Mouse (Mus musculus): ENCODE results near the gene Psmd13. TPM values are rescaled to one million over a fixed set of nuclear protein-coding genes. Genes with fewer than 3 reads are reported as not detected.

Psmd13 gene
- polyA plus RNA-seq, 1 experiment from 2014 or later = 260 TPM

DNA sequence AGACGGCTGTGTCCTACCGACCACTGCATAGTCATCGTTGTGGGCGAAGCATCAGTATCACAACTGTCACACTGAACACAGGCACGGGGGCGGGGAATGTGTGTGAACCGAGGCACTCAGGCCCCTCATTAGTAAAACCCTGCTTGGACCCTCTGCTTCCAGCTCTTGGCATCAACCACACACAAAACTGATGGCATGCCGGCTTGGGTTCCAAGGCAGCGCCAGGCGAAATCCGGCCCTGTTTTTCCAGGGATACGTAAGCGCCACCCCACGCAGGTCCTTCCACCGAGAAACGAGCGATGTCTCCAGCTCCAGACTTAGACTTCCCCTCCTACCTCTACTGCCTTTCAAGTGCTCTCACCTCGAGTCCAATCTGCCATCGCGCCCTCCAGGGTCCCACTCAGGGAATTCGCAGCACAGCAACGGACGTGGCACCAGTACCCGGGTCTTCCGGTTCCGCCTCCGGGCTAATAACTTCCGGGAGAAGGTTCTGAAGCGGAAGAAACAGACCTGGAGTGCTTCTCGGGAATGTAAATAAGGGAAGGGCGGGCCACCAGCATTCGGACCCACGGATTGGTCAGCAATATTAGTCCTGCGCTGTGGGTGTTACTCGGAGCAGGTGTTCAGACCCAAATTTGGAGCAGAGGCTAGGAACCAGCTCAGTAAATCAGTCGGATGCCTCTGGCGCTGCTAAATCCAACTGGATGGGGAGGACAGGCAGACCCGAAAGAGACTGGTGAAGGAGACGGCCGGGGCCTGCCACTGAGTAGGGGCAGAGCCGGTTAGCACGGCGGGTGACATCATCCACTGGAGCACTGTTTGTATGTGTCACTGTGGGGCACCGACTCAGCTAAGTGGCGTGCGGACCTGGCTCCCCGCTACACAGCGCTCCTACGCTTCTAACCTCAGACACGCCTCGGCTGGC is 25.6 kb upstream of the Psmd13 start, which contains the start of gene Gm45785:
TSS of gene Gm45785 (minus strand) at position 472 of the 925 bp plus-strand sequence.
- H3K4me3 ChIP-seq (ENCODE audit: low read length) = peak within 1 kb of the TSS; percentile 89
- peaks cover 30% of the 10 kb centered on the region for H3K36me3 ChIP-seq (ENCODE audit: control insufficient read depth, insufficient read depth, low read length)
- H3K4me2 ChIP-seq (ENCODE audit: low read length) = peak within 1 kb of the TSS; percentile 97
- no peaks in the 10 kb centered on the region for H3K27me3 ChIP-seq (replicated peaks; ENCODE audit: control insufficient read depth, insufficient read depth, low read length)
- 2% methylated on average over 51 of the region's 51 CpGs for WGBS
- H3K9me3 ChIP-seq (ENCODE audit: control insufficient read depth, low read length) = no peaks in the 10 kb centered on the region
- peak within 1 kb of the TSS; percentile 95 for H3K27ac ChIP-seq (ENCODE audit: low read depth, low read length)
- peak within 1 kb of the TSS; percentile 91 for H3K9ac ChIP-seq (ENCODE audit: low read depth, low read length)
- peaks cover 29% of the 10 kb centered on the region for H3K4me1 ChIP-seq (ENCODE audit: control insufficient read depth, insufficient read depth, low read depth, low read length)
- peak; percentile 83 for ATAC-seq

GRCm38 (mm10) chr7:140856785-140857549 is 24.8 kb upstream of the Psmd13 start, which contains the start of gene Ric8a:
Ric8a (plus strand) TSS chr7:140856957.
- Histone ChIP-seq H3K27me3 (replicated peaks; ENCODE audit: control insufficient read depth, insufficient read depth, low read length) (no peaks in the 10 kb centered on the region), H3K4me3 (ENCODE audit: low read length) (peak within 1 kb of the TSS; percentile 89), H3K4me1 (ENCODE audit: control insufficient read depth, insufficient read depth, low read depth, low read length) (peaks cover 29% of the 10 kb centered on the region), H3K4me2 (ENCODE audit: low read length) (peak within 1 kb of the TSS; percentile 97), H3K9ac (ENCODE audit: low read depth, low read length) (peak within 1 kb of the TSS; percentile 91), H3K36me3 (ENCODE audit: control insufficient read depth, insufficient read depth, low read length) (peaks cover 33% of the 10 kb centered on the region), H3K9me3 (ENCODE audit: control insufficient read depth, low read length) (no peaks in the 10 kb centered on the region), H3K27ac (ENCODE audit: low read depth, low read length) (peak within 1 kb of the TSS; percentile 95)
- WGBS = under 1% methylated on average over 50 of the region's 50 CpGs
- ATAC-seq = peak; percentile 84

GRCm38 (mm10) chr7:140857550-140858505 is 23.9 kb upstream of the Psmd13 start, which contains the start of gene Bet1l:
Bet1l (minus strand) TSS chr7:140857577.
- no peaks in the 10 kb centered on the region for H3K9me3 ChIP-seq (ENCODE audit: control insufficient read depth, low read length)
- peak within 1 kb of the TSS; percentile 89 for H3K4me3 ChIP-seq (ENCODE audit: low read length)
- no peaks in the 10 kb centered on the region for H3K27me3 ChIP-seq (replicated peaks; ENCODE audit: control insufficient read depth, insufficient read depth, low read length)
- peaks cover 35% of the 10 kb centered on the region for H3K36me3 ChIP-seq (ENCODE audit: control insufficient read depth, insufficient read depth, low read length)
- peak within 1 kb of the TSS; percentile 91 for H3K9ac ChIP-seq (ENCODE audit: low read depth, low read length)
- H3K4me1 ChIP-seq (ENCODE audit: control insufficient read depth, insufficient read depth, low read depth, low read length) = peaks cover 29% of the 10 kb centered on the region
- H3K4me2 ChIP-seq (ENCODE audit: low read length) = peak within 1 kb of the TSS; percentile 97
- peak within 1 kb of the TSS; percentile 95 for H3K27ac ChIP-seq (ENCODE audit: low read depth, low read length)
- 34% methylated on average over 40 of the region's 40 CpGs for WGBS
- ATAC-seq = peak; percentile 58

- 99% methylated on average over 8 of the region's 8 CpGs for WGBS
- H3K27me3 ChIP-seq (replicated peaks; ENCODE audit: control insufficient read depth, insufficient read depth, low read length) = no peaks in the 10 kb centered on the region
- ATAC-seq = no peak
- H3K9ac ChIP-seq (ENCODE audit: low read depth, low read length) = peak overlapping the region; percentile 91; the same call in 1 of the 2 replicates
- peaks cover 29% of the 10 kb centered on the region for H3K4me1 ChIP-seq (ENCODE audit: control insufficient read depth, insufficient read depth, low read depth, low read length)
- H3K4me3 ChIP-seq (ENCODE audit: low read length) = no peak overlapping the region; the same call in 1 of the 2 replicates
- peak overlapping the region; percentile 97 for H3K4me2 ChIP-seq (ENCODE audit: low read length)
- peaks cover 33% of the 10 kb centered on the region for H3K36me3 ChIP-seq (ENCODE audit: control insufficient read depth, insufficient read depth, low read length)
- H3K9me3 ChIP-seq (ENCODE audit: control insufficient read depth, low read length) = no peaks in the 10 kb centered on the region
- H3K27ac ChIP-seq (ENCODE audit: low read depth, low read length) = no peak overlapping the region
Measured at GRCm38 (mm10) chr7:140858746-140859145, 23.0 kb upstream of the Psmd13 start.

- no peak overlapping the region for H3K9ac ChIP-seq (ENCODE audit: low read depth, low read length)
- no peaks in the 10 kb centered on the region for H3K9me3 ChIP-seq (ENCODE audit: control insufficient read depth, low read length)
- H3K27ac ChIP-seq (ENCODE audit: low read depth, low read length) = no peak overlapping the region
- no peak overlapping the region for H3K4me3 ChIP-seq (ENCODE audit: low read length)
- peaks cover 27% of the 10 kb centered on the region for H3K4me1 ChIP-seq (ENCODE audit: control insufficient read depth, insufficient read depth, low read depth, low read length)
- no peak for ATAC-seq
- H3K4me2 ChIP-seq (ENCODE audit: low read length) = no peak overlapping the region
- peaks cover 39% of the 10 kb centered on the region for H3K36me3 ChIP-seq (ENCODE audit: control insufficient read depth, insufficient read depth, low read length)
- 71% methylated on average over 6 of the region's 6 CpGs for WGBS
- no peaks in the 10 kb centered on the region for H3K27me3 ChIP-seq (replicated peaks; ENCODE audit: control insufficient read depth, insufficient read depth, low read length)
Measured at GRCm38 (mm10) chr7:140859997-140860396, 21.8 kb upstream of the Psmd13 start.

DNA sequence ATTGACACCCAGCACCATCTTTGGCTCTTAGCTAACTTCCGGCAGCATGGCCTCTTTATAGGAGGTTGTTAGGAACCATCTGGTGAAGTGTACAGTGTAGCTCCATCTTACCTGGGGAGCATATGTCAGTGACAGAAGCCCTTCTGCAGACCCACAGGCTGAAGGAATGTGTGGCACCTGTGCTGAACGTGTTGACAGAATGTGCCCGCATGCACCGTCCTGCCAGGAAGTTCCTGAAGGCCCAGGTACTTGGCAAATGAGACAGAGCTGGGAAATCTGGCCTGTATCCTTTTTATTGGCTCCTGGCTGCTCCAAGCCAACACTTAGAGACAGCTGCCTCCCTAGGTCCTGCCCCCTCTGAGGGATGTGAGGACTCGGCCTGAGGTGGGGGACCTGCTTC is 21.0 kb upstream of the Psmd13 start:
- no peaks in the 10 kb centered on the region for H3K27me3 ChIP-seq (replicated peaks; ENCODE audit: control insufficient read depth, insufficient read depth, low read length)
- H3K9ac ChIP-seq (ENCODE audit: low read depth, low read length) = no peak overlapping the region; the same call in 1 of the 2 replicates
- no peak for ATAC-seq
- H3K4me3 ChIP-seq (ENCODE audit: low read length) = no peak overlapping the region
- H3K4me2 ChIP-seq (ENCODE audit: low read length) = no peak overlapping the region
- H3K36me3 ChIP-seq (ENCODE audit: control insufficient read depth, insufficient read depth, low read length) = peaks cover 39% of the 10 kb centered on the region
- peaks cover 20% of the 10 kb centered on the region for H3K4me1 ChIP-seq (ENCODE audit: control insufficient read depth, insufficient read depth, low read depth, low read length)
- WGBS = 82% methylated on average over 5 of the region's 5 CpGs
- H3K27ac ChIP-seq (ENCODE audit: low read depth, low read length) = no peak overlapping the region
- no peaks in the 10 kb centered on the region for H3K9me3 ChIP-seq (ENCODE audit: control insufficient read depth, low read length)

GRCm38 (mm10) chr7:140864761-140865160 is 17.0 kb upstream of the Psmd13 start:
- 88% methylated on average over 12 of the region's 12 CpGs for WGBS
- Histone ChIP-seq H3K27ac (ENCODE audit: low read depth, low read length) (no peak overlapping the region), H3K4me3 (ENCODE audit: low read length) (no peak overlapping the region), H3K27me3 (replicated peaks; ENCODE audit: control insufficient read depth, insufficient read depth, low read length) (no peaks in the 10 kb centered on the region), H3K9ac (ENCODE audit: low read depth, low read length) (no peak overlapping the region; the same call in 1 of the 2 replicates), H3K9me3 (ENCODE audit: control insufficient read depth, low read length) (no peaks in the 10 kb centered on the region), H3K4me2 (ENCODE audit: low read length) (no peak overlapping the region), H3K4me1 (ENCODE audit: control insufficient read depth, insufficient read depth, low read depth, low read length) (no peaks in the 10 kb centered on the region), H3K36me3 (ENCODE audit: control insufficient read depth, insufficient read depth, low read length) (peaks cover 40% of the 10 kb centered on the region)
- no peak; the same call in 1 of the 2 replicates for ATAC-seq

GRCm38 (mm10) chr7:140874224-140874623 is 7.5 kb upstream of the Psmd13 start:
- no peak overlapping the region for H3K9ac ChIP-seq (ENCODE audit: low read depth, low read length)

More at GRCm38 (mm10) chr7:140874224-140874623, 7.5 kb upstream of the Psmd13 start:
- H3K9me3 ChIP-seq (ENCODE audit: control insufficient read depth, low read length) = no peaks in the 10 kb centered on the region
- no peaks in the 10 kb centered on the region for H3K27me3 ChIP-seq (replicated peaks; ENCODE audit: control insufficient read depth, insufficient read depth, low read length)
- H3K36me3 ChIP-seq (ENCODE audit: control insufficient read depth, insufficient read depth, low read length) = peaks cover 13% of the 10 kb centered on the region
- no peak overlapping the region for H3K4me3 ChIP-seq (ENCODE audit: low read length)
- ATAC-seq = no peak
- H3K4me2 ChIP-seq (ENCODE audit: low read length) = no peak overlapping the region
- H3K4me1 ChIP-seq (ENCODE audit: control insufficient read depth, insufficient read depth, low read depth, low read length) = no peaks in the 10 kb centered on the region
- WGBS = 92% methylated on average over 4 of the region's 4 CpGs
- H3K27ac ChIP-seq (ENCODE audit: low read depth, low read length) = no peak overlapping the region
